Mouse (Mus musculus): Measurements from ENCODE around the gene Dip2b.
"Not testable (repeated sequence)": the region's sequence is repeated elsewhere in the genome, so short reads cannot be mapped to it uniquely, and the experiment has no call there.

DNA sequence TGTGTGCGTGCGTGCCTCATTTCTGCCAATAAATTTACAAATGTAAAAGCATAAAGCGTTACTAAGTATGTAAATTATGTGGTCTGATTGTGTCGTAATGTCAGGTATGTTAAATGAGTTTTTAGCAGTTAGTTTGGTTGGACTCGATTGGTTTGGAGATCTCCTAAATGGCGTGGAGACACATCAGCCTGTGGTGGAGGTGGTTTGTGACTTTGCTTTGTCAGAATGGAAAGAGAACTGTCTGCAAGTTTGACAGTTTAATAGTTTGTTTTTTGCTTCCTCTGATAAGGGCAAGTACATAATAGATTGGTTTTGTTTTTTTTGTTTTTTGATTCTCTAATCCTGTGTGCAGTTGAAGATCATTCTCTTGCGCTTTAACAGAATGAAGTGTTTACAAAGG is 221.9 kb downstream of the Dip2b start:
- not testable (repeated sequence) for TF ChIP-seq CTCF (IDR thresholded peaks at IDR 0.05; ENCODE audit: low read depth, low read length); POLR2A (IDR thresholded peaks at IDR 0.05; ENCODE audit: extremely low read depth, insufficient read depth, low read length)
